Mouse (Mus musculus): ENCODE results near the gene Bnip3. TPM values are rescaled to one million over a fixed set of nuclear protein-coding genes. Genes with fewer than 3 reads are reported as not detected.

Bnip3 gene
- polyA plus RNA-seq (2014; fragmentation: Nextera tagmentation; extraction: Ambion mirVana), result 306 and 317 TPM in 2 replicates

DNA sequence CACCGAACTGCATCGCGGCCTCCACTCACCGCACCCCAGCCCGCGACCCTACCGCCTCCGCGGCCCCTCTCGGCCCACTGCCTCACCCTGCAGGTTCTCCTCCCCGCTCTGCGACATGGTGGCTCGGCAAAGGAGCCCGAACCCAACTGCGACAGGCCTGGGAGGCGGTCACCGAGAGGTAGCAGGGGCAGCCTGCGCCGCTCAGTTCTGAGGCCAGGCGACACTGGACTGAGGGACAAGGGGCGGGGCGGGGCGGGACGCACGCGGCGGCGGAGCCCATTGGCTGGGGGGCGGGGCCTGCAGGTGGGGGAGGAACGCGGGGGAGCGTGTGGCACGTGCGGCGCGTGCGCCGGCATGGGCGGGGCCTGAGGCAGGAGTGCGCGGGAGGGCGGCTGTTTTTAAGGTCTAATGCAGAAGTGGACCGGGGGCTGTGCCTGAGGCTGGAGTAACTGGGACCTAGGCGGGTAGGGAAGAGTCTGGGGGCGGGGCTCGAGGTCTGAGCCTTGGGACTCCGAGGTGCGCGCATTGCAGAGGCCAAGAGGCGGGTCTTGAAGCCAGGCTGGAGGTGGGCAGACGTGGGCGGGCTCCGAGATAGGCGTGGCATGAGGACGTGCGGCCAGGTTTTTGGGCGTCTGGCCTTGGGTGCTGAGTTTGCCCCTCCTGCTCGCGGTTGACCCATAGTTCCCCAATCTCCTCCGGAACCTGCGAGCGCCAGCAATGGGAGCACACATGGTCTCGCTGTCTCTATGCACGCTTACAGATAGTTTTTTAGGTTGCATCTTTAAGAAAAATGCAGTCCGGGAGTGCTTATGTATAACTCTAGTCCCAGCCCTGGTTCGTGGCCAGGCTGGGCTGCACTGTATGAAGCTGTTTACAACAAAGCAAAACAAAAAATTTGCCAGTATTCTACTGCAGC is at the start of gene Bnip3:
Gene Bnip3 (minus strand): TSS at position 243 of the 916 bp plus-strand sequence.
- Histone ChIP-seq H3K36me3 (ENCODE audit: control insufficient read depth, insufficient read depth, low read length) (no peaks in the 10 kb centered on the region), H3K9ac (ENCODE audit: low read depth, low read length) (peak within 1 kb of the TSS; percentile 80), H3K4me2 (peak within 1 kb of the TSS; percentile 74), H3K27ac (ENCODE audit: low read depth, low read length) (peak within 1 kb of the TSS; percentile 83), H3K4me1 (ENCODE audit: control insufficient read depth, insufficient read depth, low read length) (peaks cover 20% of the 10 kb centered on the region), H3K27me3 (ENCODE audit: control insufficient read depth, insufficient read depth, low read length) (no peaks in the 10 kb centered on the region), H3K4me3 (ENCODE audit: low read depth, low read length) (peak within 1 kb of the TSS; percentile 70), H3K9me3 (replicated peaks; ENCODE audit: control insufficient read depth, low read length) (no peaks in the 10 kb centered on the region)
- WGBS (ENCODE audit: insufficient replicate concordance), result under 1% methylated on average over 56 of the region's 66 CpGs
- ATAC-seq (replicated peaks; ENCODE audit: insufficient number of reproducible peaks, low FRiP score, low TSS enrichment), result peak; percentile 94

DNA sequence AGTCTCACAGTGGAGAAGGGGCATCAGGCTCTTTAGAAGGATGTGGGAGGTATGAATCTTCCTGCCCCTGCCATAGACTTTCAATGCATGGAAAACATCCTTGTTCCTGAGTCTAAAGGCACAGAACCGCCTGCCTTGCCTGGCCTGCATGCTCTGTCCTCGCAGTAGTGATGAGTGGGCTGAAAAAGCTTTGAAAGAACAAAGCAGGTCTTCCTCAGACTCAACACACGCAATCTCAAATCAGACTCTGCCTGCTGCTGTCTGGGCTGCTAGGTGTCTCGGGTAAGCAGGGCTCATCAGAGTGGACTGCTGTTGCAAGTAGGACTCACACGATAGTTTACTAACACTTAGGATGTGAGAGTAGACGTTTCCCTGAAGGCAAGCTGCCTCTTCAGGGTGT is 47.8 kb upstream of the Bnip3 start:
- H3K36me3 ChIP-seq (ENCODE audit: control insufficient read depth, insufficient read depth, low read length), result no peaks in the 10 kb centered on the region
- H3K4me3 ChIP-seq (ENCODE audit: low read depth, low read length), result no peak overlapping the region
- H3K4me1 ChIP-seq (ENCODE audit: control insufficient read depth, insufficient read depth, low read length), result no peaks in the 10 kb centered on the region
- H3K9ac ChIP-seq (ENCODE audit: low read depth, low read length), result no peak overlapping the region
- no peak for ATAC-seq (replicated peaks; ENCODE audit: insufficient number of reproducible peaks, low FRiP score, low TSS enrichment)
- WGBS (ENCODE audit: insufficient replicate concordance), result 65% methylated on average over 6 of the region's 6 CpGs
- H3K9me3 ChIP-seq (replicated peaks; ENCODE audit: control insufficient read depth, low read length), result no peaks in the 10 kb centered on the region
- no peak overlapping the region for H3K4me2 ChIP-seq
- H3K27me3 ChIP-seq (ENCODE audit: control insufficient read depth, insufficient read depth, low read length), result no peaks in the 10 kb centered on the region
- no peak overlapping the region for H3K27ac ChIP-seq (ENCODE audit: low read depth, low read length)

DNA sequence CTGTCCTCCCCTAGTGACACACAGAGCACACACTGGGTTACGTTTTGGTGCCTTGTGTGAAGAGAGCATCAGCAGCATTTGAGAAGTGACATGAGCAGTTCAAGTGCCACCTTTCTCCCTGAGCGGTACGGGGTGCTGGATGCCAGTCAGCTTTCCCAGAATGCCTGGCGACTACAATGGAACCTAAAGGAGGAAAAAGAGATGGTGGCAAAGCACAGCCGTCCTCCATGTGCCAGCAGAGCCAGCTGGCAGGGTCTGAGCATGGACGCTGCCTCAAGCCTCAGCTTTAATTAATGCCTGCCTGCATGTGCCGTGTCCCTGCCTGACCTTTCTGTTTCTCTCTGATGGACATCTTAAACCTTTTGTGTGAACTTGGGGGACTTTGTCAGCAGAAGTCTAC is 46.5 kb upstream of the Bnip3 start:
- no peaks in the 10 kb centered on the region for H3K27me3 ChIP-seq (ENCODE audit: control insufficient read depth, insufficient read depth, low read length)
- H3K27ac ChIP-seq (ENCODE audit: low read depth, low read length), result no peak overlapping the region
- H3K4me3 ChIP-seq (ENCODE audit: low read depth, low read length), result no peak overlapping the region
- 81% methylated on average over 7 of the region's 7 CpGs for WGBS (ENCODE audit: insufficient replicate concordance)
- no peak overlapping the region for H3K4me2 ChIP-seq
- H3K9ac ChIP-seq (ENCODE audit: low read depth, low read length), result no peak overlapping the region
- H3K36me3 ChIP-seq (ENCODE audit: control insufficient read depth, insufficient read depth, low read length), result no peaks in the 10 kb centered on the region
- no peaks in the 10 kb centered on the region for H3K9me3 ChIP-seq (replicated peaks; ENCODE audit: control insufficient read depth, low read length)
- ATAC-seq (replicated peaks; ENCODE audit: insufficient number of reproducible peaks, low FRiP score, low TSS enrichment), result no peak
- H3K4me1 ChIP-seq (ENCODE audit: control insufficient read depth, insufficient read depth, low read length), result no peaks in the 10 kb centered on the region

DNA sequence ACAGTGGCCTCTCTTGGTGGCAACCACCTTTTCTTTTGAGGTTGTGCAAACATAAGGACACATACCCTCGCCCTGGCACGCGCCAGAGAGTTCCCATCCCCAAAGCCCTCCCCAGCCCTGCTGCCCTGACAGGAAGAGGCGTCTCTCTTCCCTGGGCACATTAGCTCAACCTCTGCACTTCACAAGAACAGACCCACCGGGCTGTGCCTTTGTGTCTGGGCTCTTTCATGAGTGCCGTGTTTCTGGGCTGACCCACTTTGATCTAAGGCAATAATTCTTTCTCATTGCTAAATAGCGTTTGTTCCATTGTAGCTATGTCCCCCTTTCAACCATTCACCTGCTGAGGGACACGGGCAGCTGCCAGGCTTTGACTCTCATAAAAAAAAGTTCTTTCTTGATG is 39.0 kb upstream of the Bnip3 start:
- H3K4me1 ChIP-seq (ENCODE audit: control insufficient read depth, insufficient read depth, low read length), result 0 out of 2 replicates have a peak, but pooled peaks cover 3% of the 10 kb centered on the region
- WGBS (ENCODE audit: insufficient replicate concordance), result 80% methylated on average over 8 of the region's 8 CpGs
- H3K27ac ChIP-seq (ENCODE audit: low read depth, low read length), result no peak overlapping the region

DNA sequence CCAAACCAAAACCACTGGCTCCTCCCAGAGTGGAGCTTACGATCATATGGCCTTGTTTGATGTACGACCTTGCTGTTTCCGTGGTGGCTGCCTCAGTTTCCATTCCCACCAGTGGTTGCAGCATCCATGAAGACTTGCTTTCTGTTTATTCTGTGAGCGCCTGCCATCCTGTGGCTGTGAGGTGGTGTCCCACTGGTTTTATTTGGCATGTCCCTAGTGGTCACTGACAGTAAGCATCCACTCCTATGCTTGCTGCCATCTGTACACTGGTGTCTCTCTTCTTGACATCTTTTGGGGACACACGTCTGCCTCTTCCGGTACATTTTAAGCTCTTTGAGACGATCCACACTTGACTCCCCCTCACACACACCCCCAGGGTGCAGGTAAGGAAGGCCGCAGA is 38.4 kb upstream of the Bnip3 start:
- Histone ChIP-seq H3K4me3 (ENCODE audit: low read depth, low read length) (no peak overlapping the region), H3K27me3 (ENCODE audit: control insufficient read depth, insufficient read depth, low read length) (peaks cover 10% of the 10 kb centered on the region), H3K27ac (ENCODE audit: low read depth, low read length) (no peak overlapping the region), H3K4me1 (ENCODE audit: control insufficient read depth, insufficient read depth, low read length) (0 out of 2 replicates have a peak, but pooled peaks cover 3% of the 10 kb centered on the region), H3K9me3 (replicated peaks; ENCODE audit: control insufficient read depth, low read length) (no peaks in the 10 kb centered on the region), H3K36me3 (ENCODE audit: control insufficient read depth, insufficient read depth, low read length) (no peaks in the 10 kb centered on the region), H3K4me2 (no peak overlapping the region), H3K9ac (ENCODE audit: low read depth, low read length) (no peak overlapping the region)
- ATAC-seq (replicated peaks; ENCODE audit: insufficient number of reproducible peaks, low FRiP score, low TSS enrichment), result no peak
- WGBS (ENCODE audit: insufficient replicate concordance), result 83% methylated on average over 8 of the region's 8 CpGs

More for the DNA sequence above, 39.0 kb upstream of the Bnip3 start:
- ATAC-seq (replicated peaks; ENCODE audit: insufficient number of reproducible peaks, low FRiP score, low TSS enrichment), result no peak
- no peak overlapping the region for H3K4me3 ChIP-seq (ENCODE audit: low read depth, low read length)
- peaks cover 4% of the 10 kb centered on the region for H3K27me3 ChIP-seq (ENCODE audit: control insufficient read depth, insufficient read depth, low read length)
- H3K9me3 ChIP-seq (replicated peaks; ENCODE audit: control insufficient read depth, low read length), result no peaks in the 10 kb centered on the region
- no peak overlapping the region for H3K4me2 ChIP-seq
- H3K36me3 ChIP-seq (ENCODE audit: control insufficient read depth, insufficient read depth, low read length), result no peaks in the 10 kb centered on the region
- no peak overlapping the region for H3K9ac ChIP-seq (ENCODE audit: low read depth, low read length)

DNA sequence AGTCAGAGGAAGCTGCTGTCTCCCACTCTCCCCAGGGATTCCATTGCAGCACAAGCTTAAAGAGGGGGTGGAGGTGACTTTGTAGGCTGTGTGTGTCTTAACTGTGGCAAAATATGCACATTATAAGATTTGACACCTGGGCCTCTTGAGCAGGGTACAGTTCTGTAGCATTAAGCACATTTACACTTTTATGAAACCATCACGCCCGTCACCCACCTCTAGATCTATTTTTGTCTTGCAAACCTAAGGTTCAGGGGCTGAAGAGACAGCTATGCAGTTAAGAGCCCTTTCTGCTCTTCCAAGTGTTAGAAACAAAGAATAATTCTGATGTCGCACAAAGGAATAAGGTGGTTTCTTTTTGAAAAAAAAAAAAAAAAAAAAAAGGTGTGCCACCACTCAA is 36.3 kb upstream of the Bnip3 start:
- H3K4me3 ChIP-seq (ENCODE audit: low read depth, low read length), result no peak overlapping the region
- no peak for ATAC-seq (replicated peaks; ENCODE audit: insufficient number of reproducible peaks, low FRiP score, low TSS enrichment)
- H3K4me1 ChIP-seq (ENCODE audit: control insufficient read depth, insufficient read depth, low read length), result peaks cover 3% of the 10 kb centered on the region; the same call in 1 of the 2 replicates
- H3K36me3 ChIP-seq (ENCODE audit: control insufficient read depth, insufficient read depth, low read length), result no peaks in the 10 kb centered on the region
- no peaks in the 10 kb centered on the region for H3K9me3 ChIP-seq (replicated peaks; ENCODE audit: control insufficient read depth, low read length)
- H3K9ac ChIP-seq (ENCODE audit: low read depth, low read length), result no peak overlapping the region
- WGBS (ENCODE audit: insufficient replicate concordance), result 33% methylated on average over 3 of the region's 3 CpGs
- H3K27me3 ChIP-seq (ENCODE audit: control insufficient read depth, insufficient read depth, low read length), result peaks cover 31% of the 10 kb centered on the region
- H3K27ac ChIP-seq (ENCODE audit: low read depth, low read length), result no peak overlapping the region
- H3K4me2 ChIP-seq, result no peak overlapping the region

DNA sequence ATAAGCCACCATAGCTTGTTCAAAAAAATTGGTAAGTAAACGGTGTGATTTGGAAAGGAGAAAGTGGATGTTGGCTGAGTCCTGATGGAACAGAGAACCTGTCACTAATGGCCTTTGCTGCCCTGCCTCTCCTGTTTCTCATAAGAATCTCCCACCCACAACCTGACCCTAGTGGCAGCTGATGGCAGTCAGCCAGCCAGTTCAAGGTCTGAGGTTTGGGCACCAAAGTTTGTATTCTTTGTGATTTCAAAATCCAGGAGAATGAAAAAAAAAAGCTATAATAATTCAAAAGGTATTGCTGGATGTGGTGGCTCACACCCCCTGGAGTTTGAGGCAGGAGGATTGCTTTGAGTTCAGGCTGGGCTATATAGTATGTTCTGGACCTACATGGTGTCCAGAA is 33.0 kb upstream of the Bnip3 start:
- H3K4me2 ChIP-seq, result no peak overlapping the region
- no peak for ATAC-seq (replicated peaks; ENCODE audit: insufficient number of reproducible peaks, low FRiP score, low TSS enrichment)
- H3K4me3 ChIP-seq (ENCODE audit: low read depth, low read length), result no peak overlapping the region
- H3K9ac ChIP-seq (ENCODE audit: low read depth, low read length), result no peak overlapping the region
- H3K27ac ChIP-seq (ENCODE audit: low read depth, low read length), result no peak overlapping the region
- H3K27me3 ChIP-seq (ENCODE audit: control insufficient read depth, insufficient read depth, low read length), result peaks cover 58% of the 10 kb centered on the region
- H3K4me1 ChIP-seq (ENCODE audit: control insufficient read depth, insufficient read depth, low read length), result peaks cover 9% of the 10 kb centered on the region; the same call in 1 of the 2 replicates
- H3K36me3 ChIP-seq (ENCODE audit: control insufficient read depth, insufficient read depth, low read length), result no peaks in the 10 kb centered on the region
- 83% methylated on average over 1 of the region's 1 CpGs for WGBS (ENCODE audit: insufficient replicate concordance)
- H3K9me3 ChIP-seq (replicated peaks; ENCODE audit: control insufficient read depth, low read length), result no peaks in the 10 kb centered on the region

DNA sequence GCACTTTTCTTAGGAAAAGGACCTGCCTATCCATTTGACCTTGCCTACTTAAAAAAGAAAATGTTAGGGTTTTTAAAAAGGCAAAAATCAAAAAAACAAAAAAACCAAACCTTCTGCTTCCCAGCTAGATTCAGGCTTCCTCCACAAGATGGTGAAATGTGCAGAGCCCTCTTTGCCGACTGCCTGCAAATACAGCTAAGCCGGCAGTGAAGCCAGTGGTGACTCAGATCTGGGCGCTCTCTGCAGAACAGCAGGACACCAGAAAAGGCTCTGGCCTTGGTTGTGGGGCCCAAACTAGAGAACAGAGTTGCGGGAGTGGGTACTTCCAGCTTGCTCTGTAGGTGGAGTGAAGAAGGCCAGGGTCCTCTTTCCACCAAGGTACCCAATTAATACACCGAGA is 32.3 kb upstream of the Bnip3 start:
- no peaks in the 10 kb centered on the region for H3K36me3 ChIP-seq (ENCODE audit: control insufficient read depth, insufficient read depth, low read length)
- H3K9me3 ChIP-seq (replicated peaks; ENCODE audit: control insufficient read depth, low read length), result no peaks in the 10 kb centered on the region
- no peak for ATAC-seq (replicated peaks; ENCODE audit: insufficient number of reproducible peaks, low FRiP score, low TSS enrichment)
- H3K4me3 ChIP-seq (ENCODE audit: low read depth, low read length), result peak overlapping the region; percentile 46
- H3K27me3 ChIP-seq (ENCODE audit: control insufficient read depth, insufficient read depth, low read length), result peaks cover 58% of the 10 kb centered on the region
- peak overlapping the region; percentile 90 for H3K4me2 ChIP-seq
- peaks cover 9% of the 10 kb centered on the region; the same call in 1 of the 2 replicates for H3K4me1 ChIP-seq (ENCODE audit: control insufficient read depth, insufficient read depth, low read length)
- WGBS (ENCODE audit: insufficient replicate concordance), result 28% methylated on average over 5 of the region's 5 CpGs
- H3K27ac ChIP-seq (ENCODE audit: low read depth, low read length), result no peak overlapping the region
- H3K9ac ChIP-seq (ENCODE audit: low read depth, low read length), result no peak overlapping the region

Data from heart, embryonic 11.5 days (tissue).